Mouse (Mus musculus) stomach, embryonic 15.5 days (tissue): ENCODE data around the gene Gm3448. TPM values are rescaled to one million over a fixed set of nuclear protein-coding genes. Genes with fewer than 3 reads are reported as not detected.

Experiments used
- polyA plus RNA-seq: library from polyadenylated mRNA; unstranded; fragments of >200 nt; fragmentation: Nextera tagmentation; extraction: Ambion mirVana; gene quantifications from 2 replicates; pipeline ENCODE4 v1.2.1, GENCODE M21; 2015

The Gm3448 gene
- polyA plus RNA-seq, 1 experiment from 2014 or later: 5.2 TPM

Other genes with a start within 250 kb of the Gm3448 start
- gene Wdr27, start 98.4 kb downstream of the Gm3448 start, polyA plus RNA-seq: 5.2 and 7.6 TPM in 2 replicates
- 37.5 and 39.3 TPM in 2 replicates for gene 1600012H06Rik, start 98.4 kb downstream of the Gm3448 start, polyA plus RNA-seq
- 41.0 and 46.2 TPM in 2 replicates for gene Phf10, start 80.3 kb downstream of the Gm3448 start, polyA plus RNA-seq
- 8.3 and 11.1 TPM in 2 replicates for gene 9030025P20Rik, start 63.1 kb downstream of the Gm3448 start, polyA plus RNA-seq
- gene Gm3417, start 62.7 kb downstream of the Gm3448 start, polyA plus RNA-seq: not detected in 2 replicates
- 7.2 and 8.3 TPM in 2 replicates for gene Gm3435, start 31.4 kb downstream of the Gm3448 start, polyA plus RNA-seq
- gene Ermard, start 329 bp downstream of the Gm3448 start, polyA plus RNA-seq: 69.4 and 74.0 TPM in 2 replicates
- gene Tcte3, start within 50 bp of the Gm3448 start, polyA plus RNA-seq: 0.61 TPM in 1 of 2 replicates, not detected in the other